Mouse (Mus musculus) urinary bladder, postnatal 25 days (tissue): ENCODE data around the gene Zfp322a.
"Not testable (repeated sequence)": the region's sequence is repeated elsewhere in the genome, so short reads cannot be mapped to it uniquely, and the experiment has no call there.

Experiments used
- DNase-seq: peaks from one replicate; pipeline ENCODE4 v3.0.0; 2022; ENCODE audit warnings: low spot score

The Zfp322a gene

DNA sequence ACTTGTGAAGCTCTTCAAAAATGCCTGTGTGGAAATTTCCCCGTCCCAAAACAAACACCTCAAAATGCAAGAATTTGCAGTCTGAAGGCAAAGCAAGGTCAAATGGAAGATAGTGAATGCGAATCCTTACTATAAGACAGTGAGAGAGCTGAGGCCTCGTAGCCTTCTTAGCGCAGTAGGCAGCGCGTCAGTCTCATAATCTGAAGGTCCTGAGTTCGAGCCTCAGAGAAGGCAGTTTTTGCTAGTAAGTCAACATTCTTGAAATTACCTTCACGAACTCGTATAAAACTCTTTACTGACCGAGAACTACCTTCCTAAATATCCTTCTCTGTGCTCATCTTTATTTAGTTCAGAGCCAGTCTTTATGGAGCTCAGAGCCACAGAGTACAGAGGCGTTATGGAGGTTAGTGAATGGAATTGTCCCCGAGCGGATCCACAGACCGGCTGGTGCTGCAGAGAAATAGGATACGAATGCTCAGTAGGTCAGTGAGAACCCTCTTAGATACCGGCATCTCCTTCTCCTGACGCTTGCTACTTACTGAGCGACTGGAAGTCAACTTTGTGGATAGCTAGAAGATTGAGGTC lies 51.6 kb downstream of the Zfp322a start:
- DNase-seq, result no peak

DNA sequence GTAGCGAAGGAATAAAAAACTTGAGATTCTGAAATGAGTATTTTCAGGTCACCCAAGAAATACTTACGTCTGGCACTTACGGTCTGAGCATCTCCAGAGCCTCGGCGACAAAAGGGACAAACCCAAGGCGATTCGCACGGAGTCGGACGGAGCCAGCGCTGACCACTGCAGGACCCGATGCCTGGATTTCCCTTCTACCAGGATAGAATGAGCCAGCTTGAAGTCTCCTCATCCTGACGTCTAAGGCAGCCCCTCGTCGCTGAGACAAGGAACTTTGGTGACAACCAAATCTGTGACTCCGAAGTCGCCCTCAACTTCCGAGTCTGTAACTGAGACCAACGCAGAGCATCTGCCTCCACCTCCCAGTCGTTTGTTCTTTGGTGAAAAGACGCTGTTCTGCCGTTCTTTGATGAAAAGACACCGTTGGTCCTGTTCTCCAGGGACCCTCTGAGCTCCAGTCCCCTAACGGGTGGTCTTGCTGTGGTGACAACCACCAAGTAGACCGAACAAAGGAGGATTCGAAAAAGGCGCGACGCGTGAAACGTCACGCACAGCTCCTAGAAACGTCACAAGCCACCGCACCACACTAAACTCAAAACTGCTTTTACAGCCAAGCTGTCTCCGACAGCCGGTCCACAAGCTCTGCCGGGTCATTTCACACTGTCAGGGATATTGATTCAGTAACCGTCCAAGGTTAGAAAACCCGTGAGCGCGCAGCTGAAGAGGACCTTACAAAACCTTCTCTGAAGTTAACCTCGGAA lies 55.9 kb downstream of the Zfp322a start:
- no peak for DNase-seq

DNA sequence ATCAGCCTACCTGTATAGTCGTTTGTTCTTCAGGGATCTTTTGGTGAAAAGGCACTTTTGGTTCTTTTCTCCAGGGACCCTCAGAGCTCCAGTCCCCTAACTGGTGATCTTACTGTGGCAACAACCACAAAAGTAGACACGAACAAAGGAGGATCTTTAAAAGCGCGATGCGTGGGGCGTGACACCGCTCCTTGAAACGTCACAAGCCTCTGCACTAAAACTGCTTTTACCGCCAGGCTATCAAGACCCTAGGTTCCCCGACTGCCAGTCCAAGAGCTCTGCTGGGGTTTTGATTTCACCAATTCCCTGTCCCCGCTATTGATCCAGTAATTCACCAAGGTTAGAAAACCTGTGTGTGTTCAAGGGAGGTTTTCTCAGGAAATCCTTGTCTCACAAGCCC lies 59.0 kb downstream of the Zfp322a start:
- no peak for DNase-seq

DNA sequence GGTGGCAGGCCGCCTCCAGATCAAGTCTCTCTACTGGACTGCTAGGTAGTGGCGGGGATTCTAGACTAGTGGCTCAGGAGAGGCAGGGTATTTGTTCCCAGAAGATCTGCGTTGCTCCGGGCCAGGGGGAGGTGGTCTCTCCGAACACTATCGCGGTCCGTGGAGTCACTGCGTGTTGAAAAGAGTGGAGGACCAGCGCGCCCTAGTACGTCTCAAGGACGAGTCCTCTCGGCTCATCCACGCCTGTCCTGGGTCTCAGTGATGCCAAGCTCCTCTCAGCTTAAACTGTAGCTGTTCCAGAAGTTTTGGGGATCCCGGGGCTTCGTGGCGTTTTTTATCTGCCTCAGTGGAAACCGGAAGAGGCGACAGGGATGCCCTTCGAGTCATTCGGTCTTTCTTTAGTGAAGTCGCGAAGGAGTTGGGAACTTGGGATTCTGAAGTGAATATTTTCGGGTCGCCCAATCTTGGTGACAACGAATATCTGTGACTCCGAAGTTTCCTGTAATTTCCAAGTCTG lies 59.5 kb downstream of the Zfp322a start:
- no peak for DNase-seq

DNA sequence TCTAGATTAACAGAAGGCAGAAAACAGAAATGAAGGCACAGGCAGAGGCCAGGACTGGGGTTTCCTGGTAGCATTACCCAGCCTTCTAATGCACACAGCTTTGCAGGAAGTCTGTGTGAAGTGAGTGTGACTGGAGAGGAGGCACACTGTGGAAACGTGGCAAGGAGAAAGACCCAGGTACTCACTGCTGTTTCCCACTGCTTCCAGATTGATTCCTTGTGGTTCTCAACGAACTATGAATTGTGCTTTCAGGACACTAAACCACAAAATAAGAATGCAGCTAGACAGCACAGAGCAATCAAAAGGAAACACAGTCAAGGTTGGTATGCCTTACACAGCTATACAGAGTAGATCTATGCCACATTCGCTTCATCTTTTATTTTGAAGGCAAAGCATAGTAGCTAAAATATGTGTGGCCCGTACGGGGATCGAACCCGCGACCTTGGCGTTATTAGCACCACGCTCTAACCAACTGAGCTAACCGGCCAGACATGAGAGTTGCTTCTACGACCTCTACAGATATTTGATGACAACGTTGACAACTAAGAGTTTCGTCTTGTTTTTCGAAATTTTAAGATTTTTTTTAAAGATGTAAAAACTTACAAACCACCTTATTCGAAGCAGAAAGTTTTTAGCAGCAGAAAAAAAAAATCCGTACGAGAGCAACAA lies 60.2 kb downstream of the Zfp322a start:
- DNase-seq, result not testable (repeated sequence)

DNA sequence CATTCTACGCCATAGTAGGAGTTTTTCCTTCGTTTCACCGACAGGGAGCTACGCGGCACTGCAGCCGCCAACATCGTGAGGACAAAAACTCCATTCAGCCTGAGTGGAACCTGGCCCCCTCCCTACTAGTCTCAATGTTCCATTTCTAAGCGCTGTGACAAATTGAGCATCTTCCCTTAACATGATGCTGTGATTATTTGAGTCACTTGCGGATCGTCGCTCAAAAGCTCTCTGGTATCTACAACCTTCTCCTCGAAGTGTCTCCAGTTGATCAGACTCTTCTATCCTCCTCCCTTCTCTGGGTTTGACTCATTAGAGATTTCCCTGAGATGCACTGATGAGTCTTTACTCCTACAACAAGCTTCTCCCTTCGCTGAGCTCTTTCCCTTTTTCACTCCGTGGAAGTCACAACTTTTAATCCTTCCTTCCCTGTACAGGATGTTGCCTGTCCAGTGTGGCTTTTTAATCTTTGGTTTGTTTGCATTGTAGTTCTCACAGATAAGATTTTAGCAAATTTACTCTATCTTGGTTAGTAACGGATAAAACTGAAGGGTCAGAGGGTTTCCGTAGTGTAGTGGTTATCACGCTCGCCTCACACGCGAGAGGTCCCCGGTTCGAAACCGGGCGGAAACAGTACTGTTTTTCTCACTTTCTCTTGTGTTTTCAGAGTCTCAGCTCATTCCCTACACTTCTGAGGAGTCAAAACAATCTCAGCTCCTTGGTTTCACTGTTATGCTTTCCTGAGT lies 61.8 kb downstream of the Zfp322a start:
- no peak for DNase-seq

DNA sequence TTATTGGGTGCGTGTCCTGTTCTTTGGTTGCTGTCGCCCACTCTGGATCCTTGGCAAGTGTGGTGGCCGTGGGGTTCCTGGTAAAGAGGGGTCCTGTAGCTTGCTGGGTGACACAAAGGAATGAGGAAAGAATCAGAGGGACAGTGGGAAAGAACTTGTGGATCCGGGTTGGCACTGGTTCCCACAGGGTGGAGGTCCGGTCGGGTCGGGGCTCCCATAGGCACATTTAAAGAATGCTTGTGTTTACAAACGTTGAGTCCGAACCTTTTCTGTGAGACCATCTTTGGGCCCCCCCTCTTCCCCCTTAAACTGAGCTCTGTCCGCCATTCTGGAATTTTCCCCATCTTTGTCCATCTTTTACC lies 62.3 kb downstream of the Zfp322a start:
- DNase-seq, result no peak
